Mouse (Mus musculus): ENCODE results near the gene Bcl2a1c.
"Not testable (repeated sequence)": the region's sequence is repeated elsewhere in the genome, so short reads cannot be mapped to it uniquely, and the experiment has no call there.

GRCm38 (mm10) chr9:114369389-114369788, 39.5 kb downstream of the Bcl2a1c start:
- not testable (repeated sequence) for TF ChIP-seq POLR2A (IDR thresholded peaks at IDR 0.05; ENCODE audit: control insufficient read depth, extremely low read depth, insufficient read depth, low read length, poor library complexity); CTCF (IDR thresholded peaks at IDR 0.05; ENCODE audit: borderline replicate concordance, control insufficient read depth, extremely low read depth, insufficient read depth, low read length, poor library complexity)
